Mouse (Mus musculus): Measurements from ENCODE around the gene Kcnk10. TPM values are rescaled to one million over a fixed set of nuclear protein-coding genes. Genes with fewer than 3 reads are reported as not detected.

The Kcnk10 gene
- polyA plus RNA-seq, 1 experiment from 2014 or later, result 0.13 TPM

GRCm38 (mm10) chr12:98591016-98591415 lies 12.9 kb upstream of the Kcnk10 start:
- Histone ChIP-seq H3K9ac (replicated peaks) (no peak overlapping the region), H3K4me1 (ENCODE audit: insufficient read depth) (no peaks in the 10 kb centered on the region), H3K4me3 (ENCODE audit: low read depth, low read length) (no peak overlapping the region), H3K27ac (ENCODE audit: low read depth) (no peak overlapping the region), H3K9me3 (ENCODE audit: low read length) (no peaks in the 10 kb centered on the region; the same call in 1 of the 2 replicates), H3K4me2 (ENCODE audit: low read depth, low read length) (no peak overlapping the region), H3K27me3 (ENCODE audit: insufficient read depth, low read length) (no peaks in the 10 kb centered on the region), H3K36me3 (replicated peaks; ENCODE audit: insufficient read depth, low read length) (no peaks in the 10 kb centered on the region)
- ATAC-seq (no peak), DNase-seq (no peak)
- 73% methylated on average over 2 of the region's 2 CpGs for WGBS (ENCODE audit: insufficient replicate concordance)
- TF ChIP-seq EP300 (IDR thresholded peaks at IDR 0.05; ENCODE audit: low read depth) (no peak), CTCF (IDR thresholded peaks at IDR 0.05; ENCODE audit: low read depth) (no peak)

GRCm38 (mm10) chr12:98588573-98588972 lies 10.5 kb upstream of the Kcnk10 start:
- Histone ChIP-seq H3K4me3 (ENCODE audit: low read depth, low read length) (no peak overlapping the region), H3K27me3 (ENCODE audit: insufficient read depth, low read length) (no peaks in the 10 kb centered on the region), H3K9me3 (ENCODE audit: low read length) (no peaks in the 10 kb centered on the region; the same call in 1 of the 2 replicates), H3K27ac (ENCODE audit: low read depth) (no peak overlapping the region), H3K36me3 (replicated peaks; ENCODE audit: insufficient read depth, low read length) (no peaks in the 10 kb centered on the region), H3K9ac (replicated peaks) (no peak overlapping the region), H3K4me1 (ENCODE audit: insufficient read depth) (no peaks in the 10 kb centered on the region), H3K4me2 (ENCODE audit: low read depth, low read length) (no peak overlapping the region)
- DNase-seq (no peak), ATAC-seq (no peak)
- TF ChIP-seq CTCF (IDR thresholded peaks at IDR 0.05; ENCODE audit: low read depth), result no peak
- no peak for TF ChIP-seq EP300 (IDR thresholded peaks at IDR 0.05; ENCODE audit: low read depth)
- WGBS (ENCODE audit: insufficient replicate concordance), result 64% methylated on average over 6 of the region's 6 CpGs

GRCm38 (mm10) chr12:98585302-98585701 lies 7.2 kb upstream of the Kcnk10 start:
- TF ChIP-seq CTCF (IDR thresholded peaks at IDR 0.05; ENCODE audit: low read depth) (peak; percentile 60), EP300 (IDR thresholded peaks at IDR 0.05; ENCODE audit: low read depth) (no peak)
- no peaks in the 10 kb centered on the region for H3K4me1 ChIP-seq (ENCODE audit: insufficient read depth)
- no peak overlapping the region for H3K9ac ChIP-seq (replicated peaks)
- H3K36me3 ChIP-seq (replicated peaks; ENCODE audit: insufficient read depth, low read length), result no peaks in the 10 kb centered on the region
- DNase-seq, result no peak
- no peak overlapping the region for H3K4me3 ChIP-seq (ENCODE audit: low read depth, low read length)
- no peak overlapping the region for H3K27ac ChIP-seq (ENCODE audit: low read depth)
- no peaks in the 10 kb centered on the region for H3K27me3 ChIP-seq (ENCODE audit: insufficient read depth, low read length)
- 31% methylated on average over 3 of the region's 3 CpGs for WGBS (ENCODE audit: insufficient replicate concordance)
- no peaks in the 10 kb centered on the region for H3K9me3 ChIP-seq (ENCODE audit: low read length)
- no peak overlapping the region for H3K4me2 ChIP-seq (ENCODE audit: low read depth, low read length)
- ATAC-seq, result no peak

GRCm38 (mm10) chr12:98575942-98576550 lies 2.1 kb downstream of the Kcnk10 start:
- H3K36me3 ChIP-seq (replicated peaks; ENCODE audit: insufficient read depth, low read length), result no peaks in the 10 kb centered on the region
- 48% methylated on average over 8 of the region's 8 CpGs for WGBS (ENCODE audit: insufficient replicate concordance)
- H3K9ac ChIP-seq (replicated peaks), result no peak overlapping the region
- peaks cover 66% of the 10 kb centered on the region for H3K27me3 ChIP-seq (ENCODE audit: insufficient read depth, low read length)
- no peaks in the 10 kb centered on the region for H3K4me1 ChIP-seq (ENCODE audit: insufficient read depth)
- TF ChIP-seq CTCF (IDR thresholded peaks at IDR 0.05; ENCODE audit: low read depth) (no peak), EP300 (IDR thresholded peaks at IDR 0.05; ENCODE audit: low read depth) (no peak)
- no peaks in the 10 kb centered on the region for H3K9me3 ChIP-seq (ENCODE audit: low read length)
- ATAC-seq, result no peak
- H3K4me2 ChIP-seq (ENCODE audit: low read depth, low read length), result no peak overlapping the region
- no peak overlapping the region for H3K4me3 ChIP-seq (ENCODE audit: low read depth, low read length)
- no peak overlapping the region for H3K27ac ChIP-seq (ENCODE audit: low read depth)
- DNase-seq, result no peak

GRCm38 (mm10) chr12:98575195-98575887 lies 2.8 kb downstream of the Kcnk10 start:
- H3K27ac ChIP-seq (ENCODE audit: low read depth), result no peak overlapping the region
- H3K9ac ChIP-seq (replicated peaks), result no peak overlapping the region
- no peaks in the 10 kb centered on the region for H3K9me3 ChIP-seq (ENCODE audit: low read length)
- TF ChIP-seq CTCF (IDR thresholded peaks at IDR 0.05; ENCODE audit: low read depth), result no peak
- TF ChIP-seq EP300 (IDR thresholded peaks at IDR 0.05; ENCODE audit: low read depth), result no peak
- 12% methylated on average over 17 of the region's 17 CpGs for WGBS (ENCODE audit: insufficient replicate concordance)
- peaks cover 66% of the 10 kb centered on the region for H3K27me3 ChIP-seq (ENCODE audit: insufficient read depth, low read length)
- H3K4me3 ChIP-seq (ENCODE audit: low read depth, low read length), result peak overlapping the region; percentile 49
- no peaks in the 10 kb centered on the region for H3K36me3 ChIP-seq (replicated peaks; ENCODE audit: insufficient read depth, low read length)
- peak overlapping the region; percentile 76 for H3K4me2 ChIP-seq (ENCODE audit: low read depth, low read length)
- no peaks in the 10 kb centered on the region for H3K4me1 ChIP-seq (ENCODE audit: insufficient read depth)
- no peak for DNase-seq
- no peak for ATAC-seq

GRCm38 (mm10) chr12:98574353-98575194 lies 3.5 kb downstream of the Kcnk10 start:
- WGBS (ENCODE audit: insufficient replicate concordance), result under 1% methylated on average over 60 of the region's 84 CpGs
- no peak for TF ChIP-seq CTCF (IDR thresholded peaks at IDR 0.05; ENCODE audit: low read depth)
- no peak for TF ChIP-seq EP300 (IDR thresholded peaks at IDR 0.05; ENCODE audit: low read depth)
- H3K27me3 ChIP-seq (ENCODE audit: insufficient read depth, low read length), result peaks cover 66% of the 10 kb centered on the region
- H3K4me2 ChIP-seq (ENCODE audit: low read depth, low read length), result peak overlapping the region; percentile 76
- no peaks in the 10 kb centered on the region for H3K4me1 ChIP-seq (ENCODE audit: insufficient read depth)
- no peak overlapping the region for H3K27ac ChIP-seq (ENCODE audit: low read depth)
- no peaks in the 10 kb centered on the region for H3K36me3 ChIP-seq (replicated peaks; ENCODE audit: insufficient read depth, low read length)
- peak overlapping the region; percentile 49 for H3K4me3 ChIP-seq (ENCODE audit: low read depth, low read length)
- ATAC-seq (peak; percentile 68), DNase-seq (peak; percentile 54)
- H3K9me3 ChIP-seq (ENCODE audit: low read length), result no peaks in the 10 kb centered on the region
- no peak overlapping the region for H3K9ac ChIP-seq (replicated peaks)

Data from liver, postnatal 0 days (tissue).